Comparison of ENCODE assay signal across 26 mouse cellular contexts in the genomic region with DNA sequence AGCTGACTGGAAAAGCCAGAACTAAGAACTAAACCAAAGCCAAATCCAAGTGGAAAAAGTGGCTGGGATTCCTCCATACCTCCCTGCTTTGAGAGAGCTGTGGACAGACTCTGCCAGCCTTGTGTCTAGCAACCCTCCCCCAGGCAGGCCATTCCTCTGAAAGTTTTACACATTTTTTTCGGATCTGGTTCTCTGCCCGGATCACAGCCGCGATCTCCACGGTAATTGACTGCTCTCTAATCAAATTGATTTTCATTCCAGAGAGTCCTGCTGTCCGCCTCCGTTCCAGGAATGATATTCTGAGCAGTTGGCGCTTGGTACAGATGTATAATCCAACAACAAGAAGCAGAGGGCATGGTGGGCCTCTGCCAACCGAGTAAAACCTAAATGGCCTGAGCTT. TPM values are rescaled to one million over a fixed set of nuclear protein-coding genes. Genes with fewer than 3 reads are reported as not detected.
A peak's percentile ranks its signal among the peaks of the same experiment; 100 is the strongest.
DNase-seq lines count a peak whose midpoint lies in the region; ATAC-seq and TF ChIP-seq lines count a peak whose summit lies in the region.
"Had no signal": no experiment of that assay in that cellular context is flagged by ENCODE, and none has a peak within 500 bp of the region (broad histone marks: within the 10 kb centered on the region; RNA-seq: fewer than 3 reads in every experiment).

No protein-coding gene starts in this region.

- H3K27me3 ChIP-seq in forebrain, postnatal 0 days (ENCODE audit: insufficient read depth, low read length) = 0 out of 2 replicates have a peak, but pooled peaks cover 4% of the 10 kb centered on the region
- no peaks in the 10 kb centered on the region for H3K27me3 ChIP-seq in forebrain, embryonic 11.5 days (ENCODE audit: control insufficient read depth, insufficient read depth, low read length)
- H3K27me3 ChIP-seq in midbrain, postnatal 0 days (ENCODE audit: insufficient read depth, low read length) = no peaks in the 10 kb centered on the region
- no peaks in the 10 kb centered on the region for H3K27me3 ChIP-seq in midbrain, embryonic 15.5 days (replicated peaks)
- H3K27me3 ChIP-seq: heart, embryonic 15.5 days; hindbrain, embryonic 15.5 days; kidney, embryonic 15.5 days; midbrain, embryonic 13.5 days had no signal

- no peak for TF ChIP-seq CTCF in forebrain, postnatal 0 days (IDR thresholded peaks at IDR 0.05; ENCODE audit: low read depth)
- TF ChIP-seq CTCF in midbrain, postnatal 0 days (IDR thresholded peaks at IDR 0.05) = no peak

- WGBS in forebrain, postnatal 0 days = 50% methylated on average over 9 of the region's 9 CpGs
- 88% methylated on average over 9 of the region's 9 CpGs for WGBS in forebrain, embryonic 11.5 days
- 69% methylated on average over 9 of the region's 9 CpGs for WGBS in midbrain, postnatal 0 days
- 77% methylated on average over 9 of the region's 9 CpGs for WGBS in midbrain, embryonic 15.5 days

- H3K4me1 ChIP-seq in forebrain, postnatal 0 days (ENCODE audit: insufficient read depth) = no peaks in the 10 kb centered on the region
- H3K4me1 ChIP-seq in forebrain, embryonic 11.5 days (replicated peaks; ENCODE audit: control insufficient read depth, insufficient read depth, low read length) = no peaks in the 10 kb centered on the region
- 0 out of 2 replicates have a peak, but pooled peaks cover 3% of the 10 kb centered on the region for H3K4me1 ChIP-seq in midbrain, postnatal 0 days (ENCODE audit: insufficient read depth, low read length)
- 0 out of 2 replicates have a peak, but pooled peaks cover 3% of the 10 kb centered on the region for H3K4me1 ChIP-seq in midbrain, embryonic 15.5 days
- H3K4me1 ChIP-seq: midbrain, embryonic 13.5 days had no signal

- H3K36me3 ChIP-seq in forebrain, postnatal 0 days (ENCODE audit: insufficient read depth) = no peaks in the 10 kb centered on the region
- H3K36me3 ChIP-seq in forebrain, embryonic 11.5 days (ENCODE audit: control insufficient read depth, insufficient read depth, low read length) = no peaks in the 10 kb centered on the region
- H3K36me3 ChIP-seq in midbrain, postnatal 0 days (ENCODE audit: insufficient read depth, low read length) = no peaks in the 10 kb centered on the region
- H3K36me3 ChIP-seq in midbrain, embryonic 15.5 days (replicated peaks) = no peaks in the 10 kb centered on the region
- H3K36me3 ChIP-seq: heart, embryonic 15.5 days; hindbrain, embryonic 15.5 days; kidney, embryonic 15.5 days; limb, embryonic 13.5 days; liver, embryonic 12.5 days; midbrain, embryonic 13.5 days; neural tube, embryonic 13.5 days had no signal

- no peaks in the 10 kb centered on the region for H3K9me3 ChIP-seq in forebrain, postnatal 0 days (ENCODE audit: low read length)
- no peaks in the 10 kb centered on the region for H3K9me3 ChIP-seq in forebrain, embryonic 11.5 days (ENCODE audit: control insufficient read depth, low read length)
- H3K9me3 ChIP-seq in midbrain, postnatal 0 days (ENCODE audit: low read length) = no peaks in the 10 kb centered on the region
- no peaks in the 10 kb centered on the region for H3K9me3 ChIP-seq in midbrain, embryonic 15.5 days
- H3K9me3 ChIP-seq: heart, embryonic 15.5 days; hindbrain, embryonic 15.5 days; kidney, embryonic 15.5 days; limb, embryonic 13.5 days; liver, embryonic 12.5 days; midbrain, embryonic 13.5 days; neural tube, embryonic 13.5 days had no signal

- ATAC-seq in forebrain, postnatal 0 days = peak; percentile 32; the same call in 1 of the 2 replicates
- ATAC-seq in forebrain, embryonic 11.5 days (replicated peaks; ENCODE audit: low FRiP score) = no peak
- ATAC-seq in midbrain, postnatal 0 days (ENCODE audit: low FRiP score) = no peak
- no peak for ATAC-seq in midbrain, embryonic 15.5 days (replicated peaks)
- ATAC-seq: intestine, postnatal 0 days; liver, embryonic 12.5 days; midbrain, embryonic 13.5 days had no signal

- no peak overlapping the region for H3K4me3 ChIP-seq in forebrain, postnatal 0 days (ENCODE audit: low read depth, low read length)
- H3K4me3 ChIP-seq in forebrain, embryonic 11.5 days (ENCODE audit: low read depth, low read length) = no peak overlapping the region
- H3K4me3 ChIP-seq in midbrain, postnatal 0 days (ENCODE audit: low read depth, low read length) = no peak overlapping the region
- no peak overlapping the region for H3K4me3 ChIP-seq in midbrain, embryonic 15.5 days
- H3K4me3 ChIP-seq: heart, embryonic 15.5 days; hindbrain, embryonic 15.5 days; kidney, embryonic 15.5 days; limb, embryonic 13.5 days; liver, embryonic 12.5 days; midbrain, embryonic 13.5 days; myocyte; neural tube, embryonic 13.5 days had no signal

- no peak overlapping the region for H3K4me2 ChIP-seq in forebrain, postnatal 0 days (ENCODE audit: low read depth)
- no peak overlapping the region for H3K4me2 ChIP-seq in forebrain, embryonic 11.5 days (ENCODE audit: low read depth, low read length, severe bottlenecking)
- no peak overlapping the region for H3K4me2 ChIP-seq in midbrain, postnatal 0 days (ENCODE audit: low read depth, low read length, poor library complexity, severe bottlenecking)
- H3K4me2 ChIP-seq in midbrain, embryonic 15.5 days = no peak overlapping the region
- H3K4me2 ChIP-seq: heart, embryonic 15.5 days; hindbrain, embryonic 15.5 days; kidney, embryonic 15.5 days; limb, embryonic 13.5 days; liver, embryonic 12.5 days; midbrain, embryonic 13.5 days; neural tube, embryonic 13.5 days had no signal

- no peak overlapping the region for H3K9ac ChIP-seq in forebrain, postnatal 0 days
- H3K9ac ChIP-seq in forebrain, embryonic 11.5 days (ENCODE audit: low read length) = no peak overlapping the region; the same call in 1 of the 2 replicates
- H3K9ac ChIP-seq in midbrain, postnatal 0 days (replicated peaks; ENCODE audit: low read length, poor library complexity, severe bottlenecking) = no peak overlapping the region
- H3K9ac ChIP-seq in midbrain, embryonic 15.5 days = no peak overlapping the region
- H3K9ac ChIP-seq: heart, embryonic 15.5 days; hindbrain, embryonic 15.5 days; kidney, embryonic 15.5 days; limb, embryonic 13.5 days; liver, embryonic 12.5 days; midbrain, embryonic 13.5 days; neural tube, embryonic 13.5 days had no signal

- peak; percentile 40 for DNase-seq in forebrain, postnatal 0 days
- no peak for DNase-seq in forebrain, embryonic 11.5 days (ENCODE audit: low spot score)
- peak; percentile 68 for DNase-seq in midbrain, postnatal 0 days (ENCODE audit: low spot score)
- peak; percentile 32 to 45 for DNase-seq in layer of hippocampus, adult 18-20 months (ENCODE audit: low spot score in 2 of 2)
- no peak for DNase-seq in embryo, embryonic 10.5 days (ENCODE audit: low spot score)
- no peak for DNase-seq in lung, postnatal 25 days (ENCODE audit: low spot score)
- DNase-seq: adrenal gland, postnatal 25 days; cerebellum, adult 11 months; cerebellum, postnatal 36 days; heart, postnatal 36 days; kidney, postnatal 36 days; lung, adult 18-20 months; lung, postnatal 10 days; retina, postnatal 1 day; right cerebral cortex, postnatal 25 days; spleen, adult 18-20 months had no signal

- no peak overlapping the region for H3K27ac ChIP-seq in forebrain, postnatal 0 days (ENCODE audit: low read depth, low read length)
- H3K27ac ChIP-seq in forebrain, embryonic 11.5 days (ENCODE audit: low read depth, low read length) = no peak overlapping the region
- no peak overlapping the region for H3K27ac ChIP-seq in midbrain, postnatal 0 days (ENCODE audit: low read depth, low read length)
- no peak overlapping the region for H3K27ac ChIP-seq in midbrain, embryonic 15.5 days
- H3K27ac ChIP-seq: heart, embryonic 15.5 days; hindbrain, embryonic 15.5 days; kidney, embryonic 15.5 days; limb, embryonic 13.5 days; liver, embryonic 12.5 days; midbrain, embryonic 13.5 days; neural tube, embryonic 13.5 days had no signal

RNA-seq across cellular contexts. Expression of a gene that starts 22.7 kb away (rescaled TPM):
- total RNA-seq in forebrain, postnatal 0 days (2014; rRNA removed) = 121 and 126 TPM in 2 replicates
- polyA plus RNA-seq in forebrain, postnatal 0 days (2015; fragmentation: Nextera tagmentation; extraction: Ambion mirVana) = 139 and 150 TPM in 2 replicates
- polyA plus RNA-seq in forebrain, embryonic 11.5 days (2014; fragmentation: Nextera tagmentation; extraction: Ambion mirVana) = 91.7 and 99.4 TPM in 2 replicates
- 100 and 123 TPM in 2 replicates for total RNA-seq in midbrain, postnatal 0 days (2014; rRNA removed)
- polyA plus RNA-seq in midbrain, postnatal 0 days (2015; fragmentation: Nextera tagmentation; extraction: Ambion mirVana) = 151 and 158 TPM in 2 replicates
- 132 and 139 TPM in 2 replicates for polyA plus RNA-seq in midbrain, embryonic 15.5 days (2015; fragmentation: Nextera tagmentation; extraction: Ambion mirVana)
- total RNA-seq in layer of hippocampus, adult 18-20 months (2021) = 10 to 100 TPM; 53.9 to 58.0 TPM

Comparison
In these comparisons a context has a peak if more than half of its experiments do, and no peak if none do; other contexts are left out.
1. DNase-seq: peak in forebrain, postnatal 0 days (single experiment), midbrain, postnatal 0 days (single experiment) and layer of hippocampus, adult 18-20 months (2 of 2); none in forebrain, embryonic 11.5 days (single experiment), embryo, embryonic 10.5 days (single experiment) and lung, postnatal 25 days (single experiment).